Mouse (Mus musculus): ENCODE measurements at regions not wholly inside any gene's neighbourhood (a gene's known extent, or its start where the extent isn't known, plus 50 kb on each side); places are given as distances from the start of the nearest gene placed in this dataset.

- no peak for TF ChIP-seq CTCF (IDR thresholded peaks at IDR 0.05; ENCODE audit: borderline replicate concordance, insufficient read depth, low read length)
- TF ChIP-seq POLR2A (IDR thresholded peaks at IDR 0.05; ENCODE audit: low read depth, low read length), result no peak
Observed at GRCm38 (mm10) chr10:56840732-56841131, 463.6 kb downstream of the Gja1 start.
